Comparison of ENCODE assay signal across 10 mouse cellular contexts in genomic region chr16:45870651-45871050, GRCm38 (mm10).
"Had no signal": no experiment of that assay in that cellular context is flagged by ENCODE, and none has a peak within 500 bp of the region (broad histone marks: within the 10 kb centered on the region; RNA-seq: fewer than 3 reads in every experiment).

No protein-coding gene starts in this region.

- DNase-seq: kidney, adult 8-10 months; layer of hippocampus, adult 9-11 months; layer of hippocampus, postnatal 36 days; right cerebral cortex, postnatal 14 days; thymus, postnatal 4 days had no signal

- H3K36me3 ChIP-seq: limb, embryonic 15.5 days; liver, embryonic 12.5 days; midbrain, embryonic 13.5 days; stomach, embryonic 15.5 days had no signal

- H3K27me3 ChIP-seq: limb, embryonic 15.5 days; liver, embryonic 12.5 days; midbrain, embryonic 13.5 days; stomach, embryonic 15.5 days had no signal

- H3K4me1 ChIP-seq: liver, embryonic 12.5 days; midbrain, embryonic 13.5 days; stomach, embryonic 15.5 days had no signal

- H3K9me3 ChIP-seq: limb, embryonic 15.5 days; liver, embryonic 12.5 days; midbrain, embryonic 13.5 days; stomach, embryonic 15.5 days had no signal

- H3K4me2 ChIP-seq: limb, embryonic 15.5 days; liver, embryonic 12.5 days; midbrain, embryonic 13.5 days; stomach, embryonic 15.5 days had no signal

- ATAC-seq: intestine, embryonic 16.5 days; liver, embryonic 12.5 days; midbrain, embryonic 13.5 days had no signal

- H3K4me3 ChIP-seq: limb, embryonic 15.5 days; liver, embryonic 12.5 days; midbrain, embryonic 13.5 days; stomach, embryonic 15.5 days had no signal

- H3K27ac ChIP-seq: limb, embryonic 15.5 days; liver, embryonic 12.5 days; midbrain, embryonic 13.5 days; stomach, embryonic 15.5 days had no signal

- H3K9ac ChIP-seq: limb, embryonic 15.5 days; liver, embryonic 12.5 days; midbrain, embryonic 13.5 days; stomach, embryonic 15.5 days had no signal
